Mouse (Mus musculus) MEL (cell line): Measurements from ENCODE around the gene Kif12.

Source experiments
- ELF1 ChIP-seq: IDR thresholded peaks from 2 replicates; pipeline ENCODE4 v1.6.1; 2014; ENCODE audit warnings: low read depth, mild to moderate bottlenecking, inconsistent platforms, low read length, improper control_type of control experiment, moderate library complexity
- ETS1 ChIP-seq: IDR thresholded peaks from 2 replicates; pipeline ENCODE4 v1.6.1; 2012; ENCODE audit warnings: low read depth, mild to moderate bottlenecking, inconsistent platforms, low read length, improper control_type of control experiment, moderate library complexity

- TF ChIP-seq ELF1 (no peak), ETS1 (no peak)
These were observed 12.9 kb downstream of the Kif12 start for GRCm38 (mm10) chr4:63158961-63159592.
